Mouse (Mus musculus) forebrain, embryonic 14.5 days (tissue): ENCODE measurements at regions not wholly inside any gene's neighbourhood (a gene's known extent, or its start where the extent isn't known, plus 50 kb on each side); places are given as distances from the start of the nearest gene placed in this dataset.

Experiments
- ATAC-seq: fragments of 200-750 bp; cut with Nextera tagmentation; 2 replicates; pipeline ENCODE4 v1.8.0; 2017; ENCODE audit warnings: mild to moderate bottlenecking, moderate library complexity
- DNase-seq: peaks from one replicate; pipeline ENCODE4 v3.0.0-alpha.2; 2015; ENCODE audit warnings: low spot score
- H3K27ac ChIP-seq: fragments of 300-500 bp; sonication (generic); 2 replicates; pipeline ENCODE4 v1.5.1; 2014; ENCODE audit warnings: low read depth, mild to moderate bottlenecking, control low read depth, low read length, moderate library complexity
- H3K27me3 ChIP-seq: fragments of 300-500 bp; sonication (generic); replicated peaks from 2 replicates; pipeline ENCODE4 v1.6.1; 2014; ENCODE audit warnings: low read length, control low read depth, mixed read lengths; ENCODE audit not compliant: control insufficient read depth, insufficient read depth
- H3K36me3 ChIP-seq: fragments of 300-500 bp; sonication (generic); 2 replicates; pipeline ENCODE4 v1.6.1; 2014; ENCODE audit warnings: low read length, control low read depth; ENCODE audit not compliant: control insufficient read depth, insufficient read depth
- H3K4me1 ChIP-seq: fragments of 300-500 bp; sonication (generic); 2 replicates; pipeline ENCODE4 v1.6.1; 2014; ENCODE audit warnings: antibody characterized with exemption, low read length, control low read depth; ENCODE audit not compliant: control insufficient read depth, insufficient read depth
- H3K4me2 ChIP-seq: fragments of 300-500 bp; sonication (generic); 2 replicates; pipeline ENCODE4 v1.6.1; 2014; ENCODE audit warnings: mild to moderate bottlenecking, control low read depth, low read length
- H3K4me3 ChIP-seq: fragments of 300-500 bp; sonication (generic); 2 replicates; pipeline ENCODE4 v1.5.1; 2014; ENCODE audit warnings: low read depth, low read length, control low read depth
- H3K9ac ChIP-seq: fragments of 300-500 bp; sonication (generic); 2 replicates; pipeline ENCODE4 v1.6.1; 2014; ENCODE audit warnings: mild to moderate bottlenecking, low read length, control low read depth, moderate library complexity
- H3K9me3 ChIP-seq: fragments of 300-500 bp; sonication (generic); replicated peaks from 2 replicates; pipeline ENCODE4 v1.6.1; 2016; ENCODE audit warnings: low read length, control low read depth, mixed read lengths; ENCODE audit not compliant: control insufficient read depth
- WGBS: fragments of 180-500 bp; shearing (Covaris S2); extraction: QIAGEN DNeasy Blood & Tissue Kit; methylation state at CpG from one replicate; pipeline ENCODE4 v1.1.7; 2014; 5-methylcytosine and 5-hydroxymethylcytosine counted together

DNA sequence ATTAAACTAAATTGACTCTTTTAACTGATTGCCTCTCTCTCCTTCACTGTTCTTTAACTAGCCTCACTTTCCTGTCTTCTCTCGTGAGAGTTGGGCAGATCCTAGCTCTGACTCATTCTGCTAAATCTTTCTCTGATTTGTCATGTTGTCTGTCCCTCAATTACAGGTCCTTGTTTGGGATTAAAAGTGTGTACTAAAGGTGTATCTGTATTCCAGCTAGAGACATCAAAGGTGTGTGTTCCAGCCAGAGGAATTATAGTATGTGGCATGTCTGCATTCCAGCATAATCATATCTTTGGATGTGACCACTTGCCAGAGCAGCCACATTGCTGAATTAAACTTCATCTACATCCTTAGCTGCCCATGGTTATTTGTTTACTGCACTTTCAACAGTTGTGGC is 167.5 kb upstream of the Fam83b start:
- WGBS: 60% methylated on average over 1 of the region's 1 CpGs
- no peaks in the 10 kb centered on the region for H3K36me3 ChIP-seq
- H3K27ac ChIP-seq: no peak overlapping the region
- H3K4me2 ChIP-seq: no peak overlapping the region
- no peaks in the 10 kb centered on the region for H3K27me3 ChIP-seq
- no peak overlapping the region for H3K4me3 ChIP-seq
- H3K9ac ChIP-seq: no peak overlapping the region
- DNase-seq: no peak
- H3K4me1 ChIP-seq: no peaks in the 10 kb centered on the region
- ATAC-seq: no peak
- H3K9me3 ChIP-seq: no peaks in the 10 kb centered on the region

DNA sequence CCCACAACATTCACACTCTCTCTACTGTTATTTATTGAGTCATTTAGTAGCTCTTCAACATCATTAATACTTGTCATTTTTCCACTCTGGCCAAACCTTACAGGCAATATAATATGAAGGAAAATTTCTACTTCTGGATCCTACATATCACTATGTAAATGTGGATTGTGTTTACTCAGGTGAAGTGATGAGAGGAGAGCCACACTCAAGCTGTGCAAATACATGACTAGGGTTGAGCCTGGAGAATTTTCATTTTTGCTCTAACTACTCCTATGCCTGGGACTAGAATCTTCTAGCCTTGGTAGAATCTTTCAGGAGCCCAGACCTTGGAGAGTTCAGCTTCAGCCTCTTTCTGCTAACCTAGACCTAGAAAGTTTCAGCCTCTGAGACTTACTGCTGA is 166.9 kb upstream of the Fam83b start:
- Histone ChIP-seq H3K27ac (no peak overlapping the region), H3K9me3 (no peaks in the 10 kb centered on the region), H3K36me3 (no peaks in the 10 kb centered on the region), H3K4me2 (no peak overlapping the region), H3K4me3 (no peak overlapping the region), H3K27me3 (no peaks in the 10 kb centered on the region), H3K9ac (no peak overlapping the region), H3K4me1 (no peaks in the 10 kb centered on the region)
- ATAC-seq (no peak), DNase-seq (no peak)

DNA sequence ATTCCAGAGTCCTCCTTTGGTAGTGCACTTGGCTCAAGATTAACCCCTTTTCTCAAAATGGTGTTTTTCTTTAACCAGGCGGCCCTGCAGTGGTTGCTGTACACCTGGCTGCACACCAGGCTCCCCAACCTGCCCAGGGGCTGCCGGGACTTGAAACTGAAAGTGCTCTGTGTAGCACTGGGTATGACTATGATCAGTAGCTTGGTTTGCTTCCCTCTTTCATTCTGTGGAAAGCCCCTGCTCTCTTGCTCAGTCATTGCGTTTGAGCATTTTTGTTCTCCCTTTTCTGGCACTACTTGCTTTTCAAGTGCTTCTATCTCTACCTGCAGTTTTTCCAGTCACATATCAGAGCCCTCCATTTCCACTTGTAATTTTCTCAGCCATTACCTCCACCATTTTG is 156.0 kb upstream of the Fam83b start:
- H3K9me3 ChIP-seq: no peaks in the 10 kb centered on the region

DNA sequence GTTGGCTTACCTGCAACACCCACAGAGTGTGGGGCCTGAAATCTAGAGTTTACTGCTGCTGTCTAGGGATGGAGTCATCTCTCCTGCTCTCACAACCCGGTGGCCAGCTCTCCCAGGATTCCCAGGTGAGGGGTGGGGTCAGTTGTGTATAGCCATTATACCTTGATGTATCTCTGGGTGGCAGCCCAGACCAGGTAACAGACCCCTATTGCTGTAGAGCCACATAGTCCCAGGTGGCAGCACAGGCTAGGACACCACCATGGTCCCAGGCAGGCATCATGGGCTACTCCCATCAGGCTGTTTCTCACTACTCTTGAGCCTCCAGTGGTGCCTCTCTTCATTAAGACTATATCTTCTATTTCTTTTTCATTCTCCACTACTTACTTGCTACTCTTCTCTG is 148.9 kb upstream of the Fam83b start:
- Histone ChIP-seq H3K9me3 (no peaks in the 10 kb centered on the region), H3K27me3 (no peaks in the 10 kb centered on the region), H3K36me3 (no peaks in the 10 kb centered on the region), H3K9ac (no peak overlapping the region), H3K4me1 (no peaks in the 10 kb centered on the region), H3K27ac (no peak overlapping the region), H3K4me3 (no peak overlapping the region), H3K4me2 (no peak overlapping the region)
- ATAC-seq: no peak
- no peak for DNase-seq
- 100% methylated on average over 1 of the region's 1 CpGs for WGBS

More for the DNA sequence above, 156.0 kb upstream of the Fam83b start:
- H3K36me3 ChIP-seq: no peaks in the 10 kb centered on the region
- no peak overlapping the region for H3K27ac ChIP-seq
- 82% methylated on average over 3 of the region's 3 CpGs for WGBS
- H3K4me1 ChIP-seq: no peaks in the 10 kb centered on the region
- no peak overlapping the region for H3K4me3 ChIP-seq
- H3K4me2 ChIP-seq: no peak overlapping the region
- no peak overlapping the region for H3K9ac ChIP-seq
- no peak for ATAC-seq
- H3K27me3 ChIP-seq: no peaks in the 10 kb centered on the region
- DNase-seq: no peak

DNA sequence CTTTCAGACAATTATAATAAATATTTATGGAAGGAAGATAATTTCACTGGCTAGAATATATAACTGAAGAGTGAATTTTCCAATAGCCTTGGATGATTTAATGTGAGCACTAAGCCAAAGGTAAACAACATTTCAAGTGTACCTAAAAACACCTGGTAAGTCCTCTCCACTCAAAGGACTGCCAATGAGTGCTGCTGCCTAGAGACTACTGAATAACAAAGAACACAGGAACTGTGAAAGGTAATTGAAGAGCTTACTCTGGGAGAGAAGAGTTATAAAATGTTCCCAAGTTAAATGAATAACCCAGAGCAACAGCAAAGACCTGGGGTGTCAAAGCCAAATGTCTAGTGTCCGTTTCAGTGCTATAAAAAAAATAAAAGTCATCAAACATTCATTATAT is 139.5 kb upstream of the Fam83b start:
- Histone ChIP-seq H3K27me3 (no peaks in the 10 kb centered on the region), H3K4me1 (no peaks in the 10 kb centered on the region), H3K4me2 (no peak overlapping the region), H3K9ac (no peak overlapping the region), H3K36me3 (no peaks in the 10 kb centered on the region), H3K27ac (no peak overlapping the region), H3K4me3 (no peak overlapping the region), H3K9me3 (no peaks in the 10 kb centered on the region)
- WGBS: 63% methylated on average over 1 of the region's 1 CpGs
- ATAC-seq (no peak), DNase-seq (no peak)

DNA sequence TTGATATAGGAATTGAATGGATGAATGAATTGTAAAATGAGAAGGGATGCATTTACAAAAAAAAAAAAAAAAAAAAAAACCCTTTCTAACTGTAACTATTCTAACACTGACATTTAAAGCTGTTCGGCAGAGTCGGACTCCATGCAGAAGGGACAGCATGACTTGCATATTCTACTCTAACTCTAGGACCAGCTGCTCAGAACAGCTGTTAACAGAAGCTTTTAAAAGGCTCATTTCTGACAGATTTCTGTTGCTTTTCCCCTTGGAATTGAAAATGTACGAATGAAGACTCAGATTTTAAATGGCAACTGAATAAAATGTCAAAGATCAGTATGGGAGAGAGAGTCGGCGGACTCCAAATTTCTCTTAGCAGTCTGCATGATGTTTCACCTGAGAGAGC is 138.9 kb upstream of the Fam83b start:
- ATAC-seq (no peak), DNase-seq (no peak)
- Histone ChIP-seq H3K9ac (no peak overlapping the region), H3K27me3 (no peaks in the 10 kb centered on the region), H3K4me2 (no peak overlapping the region), H3K4me1 (no peaks in the 10 kb centered on the region), H3K4me3 (no peak overlapping the region), H3K9me3 (no peaks in the 10 kb centered on the region), H3K36me3 (no peaks in the 10 kb centered on the region), H3K27ac (no peak overlapping the region)
- 87% methylated on average over 5 of the region's 5 CpGs for WGBS

DNA sequence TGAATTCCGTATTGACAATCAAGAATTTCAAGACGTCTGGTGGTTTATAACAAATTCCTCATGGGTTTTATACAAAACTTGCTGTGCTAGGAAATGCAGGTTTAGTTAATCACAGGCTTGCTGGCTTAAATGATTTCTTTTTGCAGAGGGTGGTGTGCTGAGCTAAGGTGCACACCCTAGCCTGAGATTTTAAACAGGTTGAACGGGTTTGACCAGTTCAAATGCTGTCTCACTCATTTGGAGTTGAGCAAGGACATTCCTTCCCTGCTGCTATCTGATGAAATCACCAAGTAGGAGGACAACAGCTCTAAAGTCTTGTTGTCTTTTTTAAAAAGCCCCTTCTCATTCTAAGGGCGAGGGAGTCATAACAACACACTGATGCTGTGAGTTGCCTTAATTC is 128.6 kb upstream of the Fam83b start:
- Histone ChIP-seq H3K27me3 (no peaks in the 10 kb centered on the region), H3K9ac (no peak overlapping the region), H3K4me3 (no peak overlapping the region), H3K27ac (no peak overlapping the region), H3K4me2 (no peak overlapping the region), H3K9me3 (no peaks in the 10 kb centered on the region), H3K36me3 (no peaks in the 10 kb centered on the region), H3K4me1 (no peaks in the 10 kb centered on the region)
- ATAC-seq (no peak), DNase-seq (no peak)
- 78% methylated on average over 4 of the region's 4 CpGs for WGBS

DNA sequence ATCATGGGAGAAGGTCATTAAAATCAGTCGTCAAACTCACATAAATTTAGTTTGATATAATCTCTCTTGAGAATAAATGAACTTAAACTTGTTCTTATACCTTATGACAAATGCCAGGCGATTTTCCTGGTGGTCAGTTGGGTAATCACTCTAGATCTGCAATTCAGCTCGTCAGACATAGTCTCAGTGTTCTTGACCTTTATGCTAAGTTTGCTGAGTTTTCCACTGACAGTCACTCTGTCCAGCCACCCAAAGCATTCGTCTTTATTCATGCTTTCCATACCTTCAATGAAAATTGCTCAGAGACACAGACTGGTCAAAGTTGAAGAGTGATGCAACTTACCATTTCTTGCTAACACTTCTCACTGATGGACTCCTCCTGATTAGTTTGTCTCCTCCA is 126.1 kb upstream of the Fam83b start:
- DNase-seq (no peak), ATAC-seq (no peak)
- no peak overlapping the region for H3K27ac ChIP-seq
- H3K9ac ChIP-seq: no peak overlapping the region
- H3K4me1 ChIP-seq: no peaks in the 10 kb centered on the region
- H3K27me3 ChIP-seq: no peaks in the 10 kb centered on the region
- no peak overlapping the region for H3K4me2 ChIP-seq
- H3K36me3 ChIP-seq: no peaks in the 10 kb centered on the region
- 86% methylated on average over 4 of the region's 4 CpGs for WGBS
- no peaks in the 10 kb centered on the region for H3K9me3 ChIP-seq
- no peak overlapping the region for H3K4me3 ChIP-seq

DNA sequence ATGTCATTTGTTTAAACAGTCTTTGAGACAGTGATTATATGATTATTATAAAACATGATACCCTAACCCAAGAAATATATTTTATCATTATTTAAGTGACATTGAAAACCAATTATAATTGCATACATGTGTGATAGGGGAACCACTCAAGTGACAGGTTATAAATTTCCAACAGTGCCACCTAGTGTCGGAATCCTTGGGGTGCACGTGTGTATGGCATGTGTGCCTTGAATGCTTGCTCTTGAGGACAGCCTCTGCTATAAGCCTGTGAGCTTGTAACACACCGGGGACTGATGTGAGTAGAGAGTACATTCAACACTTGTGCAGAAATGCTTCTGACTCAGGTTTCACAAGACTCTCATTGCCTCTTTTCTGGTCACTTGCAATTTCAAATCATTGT is 93.9 kb upstream of the Fam83b start:
- no peaks in the 10 kb centered on the region for H3K27me3 ChIP-seq
- peak; percentile 90 for ATAC-seq

DNA sequence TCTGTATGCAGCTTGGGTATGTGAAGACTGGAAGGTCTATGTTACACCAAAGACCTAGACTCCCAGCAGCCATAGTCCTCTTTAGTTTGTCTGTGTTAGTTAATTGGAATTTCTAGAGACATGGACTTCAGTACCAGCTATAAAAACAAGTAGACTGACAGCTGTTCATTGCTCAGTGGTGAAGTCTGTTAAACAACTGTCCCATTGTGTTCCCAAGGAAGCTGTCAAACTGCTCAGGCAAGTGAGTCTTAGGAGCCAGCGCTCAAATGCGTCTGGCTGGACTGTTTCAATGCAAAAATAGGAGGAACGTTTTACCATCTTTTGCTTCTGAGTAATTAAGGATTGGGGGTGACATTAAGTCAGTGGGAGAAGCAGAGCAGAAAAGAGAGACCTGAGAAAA is 92.9 kb upstream of the Fam83b start:
- H3K27me3 ChIP-seq: no peaks in the 10 kb centered on the region
- no peaks in the 10 kb centered on the region for H3K36me3 ChIP-seq
- no peaks in the 10 kb centered on the region for H3K9me3 ChIP-seq
- DNase-seq (peak; percentile 9), ATAC-seq (no peak)
- no peak overlapping the region for H3K4me3 ChIP-seq
- 13% methylated on average over 3 of the region's 3 CpGs for whole genome bisulfite sequencing
- no peak overlapping the region for H3K9ac ChIP-seq
- H3K4me1 ChIP-seq: no peaks in the 10 kb centered on the region
- no peak overlapping the region for H3K27ac ChIP-seq
- H3K4me2 ChIP-seq: no peak overlapping the region

More for the DNA sequence above, 93.9 kb upstream of the Fam83b start:
- H3K9me3 ChIP-seq: no peaks in the 10 kb centered on the region
- WGBS: 22% methylated on average over 3 of the region's 3 CpGs
- H3K27ac ChIP-seq: no peak overlapping the region
- H3K4me2 ChIP-seq: no peak overlapping the region
- no peaks in the 10 kb centered on the region for H3K36me3 ChIP-seq
- DNase-seq: peak; percentile 73
- no peak overlapping the region for H3K4me3 ChIP-seq
- H3K4me1 ChIP-seq: no peaks in the 10 kb centered on the region
- no peak overlapping the region for H3K9ac ChIP-seq
